Mouse (Mus musculus) thymus, adult 2 months (tissue): ENCODE results near the gene Rce1. TPM values are rescaled to one million over a fixed set of nuclear protein-coding genes. Genes with fewer than 3 reads are reported as not detected.
"Not testable (repeated sequence)": the region's sequence is repeated elsewhere in the genome, so short reads cannot be mapped to it uniquely, and the experiment has no call there.

Experiments used
- DNase-seq: peaks from one replicate; pipeline ENCODE4 v3.0.0; 2021
- H3K27ac ChIP-seq: fragments of 200-500 bp; 2 replicates; pipeline ENCODE4 v1.5.1; 2012; ENCODE audit warnings: low read length, control low read depth; ENCODE audit not compliant: control insufficient read depth, insufficient read depth
- H3K27me3 ChIP-seq: fragments of 200-500 bp; 2 replicates; pipeline ENCODE4 v1.6.1; 2012; ENCODE audit warnings: mild to moderate bottlenecking, low read length, moderate library complexity, mixed read lengths; ENCODE audit not compliant: control insufficient read depth, insufficient read depth
- H3K36me3 ChIP-seq: fragments of 200-500 bp; 2 replicates; pipeline ENCODE4 v1.6.1; 2012; ENCODE audit warnings: mild to moderate bottlenecking, low read length, moderate library complexity; ENCODE audit not compliant: control insufficient read depth, insufficient read depth
- H3K4me1 ChIP-seq: fragments of 200-500 bp; replicated peaks from 2 replicates; pipeline ENCODE4 v1.6.1; 2012; ENCODE audit warnings: low read length; ENCODE audit not compliant: control insufficient read depth, insufficient read depth
- H3K4me3 ChIP-seq: fragments of 200-500 bp; 2 replicates; pipeline ENCODE4 v1.5.1; 2012; ENCODE audit warnings: mild to moderate bottlenecking, low read length, control low read depth, moderate library complexity; ENCODE audit not compliant: control insufficient read depth, insufficient read depth
- CTCF ChIP-seq: fragments of 200-500 bp; IDR thresholded peaks from 2 replicates; pipeline ENCODE4 v1.5.1; 2012; ENCODE audit warnings: mild to moderate bottlenecking, control low read depth, low read length, moderate library complexity, borderline replicate concordance; ENCODE audit not compliant: control insufficient read depth, poor library complexity, insufficient read depth; ENCODE audit errors: extremely low read depth
- POLR2A ChIP-seq: fragments of 200-500 bp; IDR thresholded peaks from 2 replicates; pipeline ENCODE4 v1.6.1; 2012; ENCODE audit warnings: mild to moderate bottlenecking, low read length, control low read depth, moderate library complexity; ENCODE audit not compliant: control insufficient read depth, poor library complexity, insufficient read depth; ENCODE audit errors: extremely low read depth
- WGBS: fragments of 180-500 bp; shearing (Covaris S2); methylation state at CpG from one replicate; pipeline ENCODE4 v1.1.7; 2018; 5-methylcytosine and 5-hydroxymethylcytosine counted together
- polyA plus RNA-seq: library from polyadenylated mRNA; depleted of rRNA; stranded (reverse); fragments of >200 nt; gene quantifications from 2 replicates; pipeline ENCODE4 v1.2.3, GENCODE M21; 2012; rRNA removed

Gene Rce1
- polyA plus RNA-seq, 1 experiment, result 163 TPM

DNA sequence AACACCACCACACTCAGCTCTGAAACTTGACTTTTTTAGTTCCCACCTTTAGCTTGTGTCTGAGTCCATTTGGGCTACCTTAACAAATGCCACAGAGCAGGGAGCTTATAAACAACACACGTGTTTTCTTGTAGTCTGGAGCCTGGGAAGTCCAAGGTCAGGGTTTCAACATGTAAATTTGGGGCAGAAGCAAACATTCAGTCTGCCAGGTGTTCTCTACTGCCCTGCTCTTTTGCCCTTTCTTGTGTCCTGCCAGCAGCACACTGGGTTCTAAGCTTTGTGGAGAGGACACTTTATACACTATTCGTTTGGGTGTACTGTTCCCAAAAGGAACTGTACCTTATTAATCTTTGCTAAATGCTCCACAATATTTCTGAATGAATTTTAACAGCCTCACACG, 37.0 kb downstream of the Rce1 start:
- peaks cover 4% of the 10 kb centered on the region for H3K4me1 ChIP-seq
- H3K36me3 ChIP-seq, result no peaks in the 10 kb centered on the region
- no peak overlapping the region for H3K4me3 ChIP-seq
- no peaks in the 10 kb centered on the region for H3K27me3 ChIP-seq
- 84% methylated on average over 3 of the region's 3 CpGs for WGBS
- TF ChIP-seq CTCF (no peak), POLR2A (no peak)
- no peak for DNase-seq
- no peak overlapping the region for H3K27ac ChIP-seq

DNA sequence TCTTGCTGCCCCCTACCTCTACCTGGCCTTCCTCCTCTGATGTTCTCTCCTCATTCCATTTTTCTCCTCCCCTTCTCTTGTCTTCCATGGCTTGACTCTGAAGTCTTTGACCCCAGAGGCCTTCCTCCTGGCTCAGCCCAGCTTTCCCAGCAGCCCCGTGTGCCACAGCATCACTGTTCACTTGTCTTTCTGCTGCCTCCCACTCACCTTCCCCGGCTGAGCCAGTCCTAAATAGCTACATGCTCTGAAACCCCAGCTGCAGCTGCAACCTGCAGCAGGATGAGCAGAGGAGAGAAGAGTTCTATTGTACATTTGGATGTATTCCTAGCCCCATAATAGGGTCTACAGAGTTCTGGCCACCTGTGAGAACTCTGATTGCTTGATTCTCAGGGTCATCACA, 38.0 kb downstream of the Rce1 start:
- DNase-seq, result no peak
- H3K27me3 ChIP-seq, result no peaks in the 10 kb centered on the region

DNA sequence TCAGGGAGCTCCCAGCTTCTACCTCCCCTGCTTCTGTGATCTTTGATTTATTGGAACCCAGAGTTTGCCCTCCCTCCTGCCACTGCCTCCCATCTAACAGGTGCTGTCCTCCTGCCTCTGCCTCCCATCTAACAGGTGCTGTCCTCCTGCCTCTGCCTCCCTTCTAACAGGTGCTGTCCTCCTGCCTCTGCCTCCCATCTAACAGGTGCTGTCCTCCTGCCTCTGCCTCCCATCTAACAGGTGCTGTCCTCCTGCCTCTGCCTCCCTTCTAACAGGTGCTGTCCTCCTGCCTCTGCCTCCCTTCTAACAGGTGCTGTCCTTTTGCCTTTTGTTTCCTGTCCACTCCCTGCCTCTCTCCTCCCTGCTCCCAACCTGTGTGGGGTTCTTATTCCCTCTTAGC, 38.7 kb downstream of the Rce1 start:
- H3K27ac ChIP-seq, H3K36me3 ChIP-seq, H3K4me1 ChIP-seq, H3K27me3 ChIP-seq, DNase-seq, H3K4me3 ChIP-seq: not testable (repeated sequence)

More for the DNA sequence above, 38.0 kb downstream of the Rce1 start:
- TF ChIP-seq POLR2A (no peak), CTCF (no peak)
- H3K27ac ChIP-seq, result no peak overlapping the region
- H3K36me3 ChIP-seq, result no peaks in the 10 kb centered on the region
- H3K4me1 ChIP-seq, result peaks cover 4% of the 10 kb centered on the region
- WGBS, result 74% methylated on average over 2 of the region's 2 CpGs
- H3K4me3 ChIP-seq, result no peak overlapping the region

DNA sequence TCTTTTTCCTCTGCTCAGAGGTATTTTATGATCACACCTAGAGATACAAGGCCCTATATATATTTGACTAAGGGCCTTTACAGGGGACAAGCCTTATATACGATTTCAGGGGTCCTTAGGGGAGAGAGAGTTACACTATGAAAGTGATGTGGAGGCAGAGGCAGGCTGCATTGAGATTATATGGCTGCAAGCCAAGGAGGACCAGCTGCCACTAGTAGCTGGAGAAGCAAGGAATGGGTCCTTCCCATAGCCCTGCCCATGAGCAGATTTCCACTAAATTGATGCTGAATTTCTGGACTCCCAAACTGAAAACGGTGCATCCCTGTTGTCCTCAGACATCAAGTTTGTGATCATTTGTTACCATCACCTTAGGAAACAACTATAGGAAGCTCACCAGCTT, 41.6 kb downstream of the Rce1 start:
- TF ChIP-seq POLR2A, result no peak
- DNase-seq, result no peak
- no peak overlapping the region for H3K27ac ChIP-seq
- no peaks in the 10 kb centered on the region for H3K27me3 ChIP-seq
- H3K4me1 ChIP-seq, result no peaks in the 10 kb centered on the region
- no peak overlapping the region for H3K4me3 ChIP-seq
- H3K36me3 ChIP-seq, result no peaks in the 10 kb centered on the region
- 77% methylated on average over 2 of the region's 2 CpGs for WGBS

DNA sequence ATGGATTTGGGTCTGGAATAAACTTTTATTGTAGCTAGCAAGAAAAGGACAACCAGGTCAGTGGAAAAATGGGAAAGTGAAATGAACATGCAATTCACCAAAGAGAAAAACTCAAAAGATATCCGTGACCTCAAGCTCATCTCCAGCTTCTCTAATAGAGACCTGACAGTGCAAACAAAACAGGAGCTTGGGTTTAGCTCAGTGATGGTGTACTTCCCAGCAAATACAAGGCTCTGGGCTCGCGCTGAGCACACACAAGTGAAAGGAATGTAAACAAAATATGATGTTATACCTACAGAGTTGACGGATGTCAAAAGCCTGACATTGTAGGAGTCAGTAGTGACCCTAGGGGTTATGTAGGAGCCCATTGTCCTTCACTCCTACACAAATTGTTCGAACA, 46.1 kb downstream of the Rce1 start:
- Histone ChIP-seq H3K27me3 (no peaks in the 10 kb centered on the region), H3K4me1 (no peaks in the 10 kb centered on the region), H3K27ac (no peak overlapping the region), H3K4me3 (no peak overlapping the region), H3K36me3 (no peaks in the 10 kb centered on the region)
- TF ChIP-seq CTCF (no peak), POLR2A (no peak)
- WGBS, result 96% methylated on average over 5 of the region's 5 CpGs
- no peak for DNase-seq

DNA sequence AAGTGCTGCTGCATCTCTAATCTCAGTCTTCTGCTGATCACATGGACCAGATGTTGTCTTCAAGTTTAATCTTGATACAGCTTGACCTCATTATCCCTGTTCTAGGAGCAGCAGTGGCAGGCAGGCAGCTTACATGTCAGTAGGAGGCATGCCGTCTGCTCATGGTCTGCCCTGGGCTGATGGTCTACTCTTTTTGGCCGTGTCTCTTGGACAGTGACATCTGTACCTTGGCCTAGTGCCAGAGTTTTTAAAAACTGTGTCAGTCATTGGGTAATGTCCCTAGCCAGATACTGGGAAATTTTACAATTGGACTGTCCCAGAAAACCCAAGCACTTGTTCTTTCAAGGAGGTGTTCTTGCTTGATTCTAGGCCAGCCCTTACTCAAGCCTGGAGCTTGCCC, 46.6 kb downstream of the Rce1 start:
- 92% methylated on average over 2 of the region's 2 CpGs for WGBS
- no peaks in the 10 kb centered on the region for H3K27me3 ChIP-seq
- no peak for DNase-seq
- no peak overlapping the region for H3K4me3 ChIP-seq
- H3K36me3 ChIP-seq, result no peaks in the 10 kb centered on the region
- H3K27ac ChIP-seq, result no peak overlapping the region
- no peaks in the 10 kb centered on the region for H3K4me1 ChIP-seq
- TF ChIP-seq POLR2A (no peak), CTCF (no peak)

DNA sequence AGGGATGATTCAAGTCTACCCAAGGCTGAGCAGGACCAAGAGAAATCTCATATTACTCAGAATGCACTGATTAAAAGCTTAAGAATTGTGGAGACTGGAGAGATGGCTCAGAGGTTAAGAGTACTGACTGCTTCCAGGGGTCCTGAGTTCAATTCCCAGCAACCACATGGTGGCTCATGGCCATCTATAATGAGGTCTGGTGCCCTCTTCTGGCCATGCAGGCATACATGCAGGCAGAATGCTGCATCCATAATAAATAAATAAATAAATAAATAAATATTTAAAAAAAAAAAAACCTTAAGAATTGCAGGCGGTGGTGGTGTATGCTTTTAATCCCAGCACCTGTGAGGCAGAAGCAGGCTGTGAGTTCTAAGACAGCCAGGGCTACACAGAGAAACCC, 52.2 kb downstream of the Rce1 start:
- H3K4me1 ChIP-seq, result no peaks in the 10 kb centered on the region
- no peaks in the 10 kb centered on the region for H3K36me3 ChIP-seq
- WGBS, result 92% methylated on average over 1 of the region's 1 CpGs
- TF ChIP-seq CTCF, result no peak
- no peak for TF ChIP-seq POLR2A
- H3K27ac ChIP-seq, result no peak overlapping the region
- no peak overlapping the region for H3K4me3 ChIP-seq
- DNase-seq, result no peak
- H3K27me3 ChIP-seq, result no peaks in the 10 kb centered on the region

Other genes starting within 250 kb of the Rce1 start
- gene Kdm2a, start 227.4 kb downstream of the Rce1 start, polyA plus RNA-seq, result 194 and 210 TPM in 2 replicates
- 2.6 and 2.9 TPM in 2 replicates for gene Rhod, start 186.2 kb downstream of the Rce1 start, polyA plus RNA-seq
- 1.6 and 2.0 TPM in 2 replicates for gene Syt12, start 148.2 kb downstream of the Rce1 start, polyA plus RNA-seq
- gene 2010003K11Rik, start 127.1 kb downstream of the Rce1 start, polyA plus RNA-seq, result 0.90 and 1.2 TPM in 2 replicates
- gene Pcx, start 115.2 kb downstream of the Rce1 start, polyA plus RNA-seq, result 41.9 and 52.9 TPM in 2 replicates
- gene Lrfn4, start 10.0 kb downstream of the Rce1 start, polyA plus RNA-seq, result 17.3 and 18.1 TPM in 2 replicates
- 0.04 and 1.1 TPM in 2 replicates for gene Gm960, start 73.0 kb upstream of the Rce1 start, polyA plus RNA-seq
- 0.23 and 0.26 TPM in 2 replicates for gene Sptbn2, start 85.5 kb upstream of the Rce1 start, polyA plus RNA-seq
- gene Rbm4b, start 130.9 kb upstream of the Rce1 start, polyA plus RNA-seq, result 20.0 and 20.2 TPM in 2 replicates
- 113 and 130 TPM in 2 replicates for gene Rbm4, start 168.3 kb upstream of the Rce1 start, polyA plus RNA-seq
- gene Gm21992, start 186.0 kb upstream of the Rce1 start, polyA plus RNA-seq, result 30.1 and 56.3 TPM in 2 replicates
- gene Rbm14, start 186.0 kb upstream of the Rce1 start, polyA plus RNA-seq, result 158 and 205 TPM in 2 replicates
- gene Ccs, start 213.7 kb upstream of the Rce1 start, polyA plus RNA-seq, result 35.8 and 45.8 TPM in 2 replicates
- gene Ccdc87, start 213.7 kb upstream of the Rce1 start, polyA plus RNA-seq, result 0.19 and 0.24 TPM in 2 replicates
- 27.0 and 31.9 TPM in 2 replicates for gene Ctsf, start 229.5 kb upstream of the Rce1 start, polyA plus RNA-seq